Mouse (Mus musculus): ENCODE measurements around the gene Ephb2. TPM values are rescaled to one million over a fixed set of nuclear protein-coding genes. Genes with fewer than 3 reads are reported as not detected.
A peak's percentile ranks its signal among the peaks of the same experiment; 100 is the strongest.

Ephb2 gene
- total RNA-seq, 2 experiments from 2014 or later, result 0.49 to 0.89 TPM

DNA sequence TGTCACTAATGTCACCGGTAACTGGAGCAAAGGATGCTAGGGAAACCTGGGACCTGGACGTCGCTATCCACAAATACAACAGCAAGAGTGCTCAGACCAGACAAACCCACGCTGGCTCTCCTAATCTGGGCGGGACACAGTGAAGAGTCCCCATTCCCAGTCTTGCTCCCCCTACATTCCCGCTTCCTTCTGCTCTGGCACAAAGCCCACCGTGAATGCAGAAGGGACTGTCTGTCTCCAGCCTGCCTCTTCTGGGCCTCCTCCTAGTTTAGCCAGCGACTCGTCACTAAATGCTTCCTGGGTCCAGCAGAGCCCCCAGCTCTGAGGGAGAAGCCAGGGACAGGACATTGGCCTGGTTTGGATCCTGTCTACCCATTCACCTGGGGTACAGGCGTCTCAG, 29.5 kb downstream of the Ephb2 start:
- no peak for DNase-seq (ENCODE audit: low spot score)
- intact Hi-C loops (cut with DNase I), result no loop called here

DNA sequence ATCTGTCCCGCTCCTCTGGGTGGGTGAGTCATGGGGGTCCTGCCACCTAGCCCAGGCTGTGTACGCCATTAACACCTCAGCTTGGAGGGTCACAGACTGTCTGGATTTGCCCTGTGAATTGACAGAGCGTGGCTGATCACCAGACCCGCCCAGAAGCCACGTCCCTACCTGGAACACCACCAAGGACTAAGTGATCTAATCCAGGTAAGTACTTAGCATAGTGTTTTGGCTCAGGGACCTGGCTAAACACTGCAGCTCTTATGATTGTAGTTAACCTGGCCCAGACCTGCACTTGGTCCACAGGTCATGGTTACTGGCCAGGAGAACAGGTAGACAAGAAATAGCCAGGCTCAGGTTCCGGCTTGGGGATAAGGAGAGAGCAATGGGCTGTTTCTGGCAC, 31.4 kb downstream of the Ephb2 start:
- DNase-seq (ENCODE audit: low spot score), result no peak
- intact Hi-C loops (cut with DNase I), result no loop called here

DNA sequence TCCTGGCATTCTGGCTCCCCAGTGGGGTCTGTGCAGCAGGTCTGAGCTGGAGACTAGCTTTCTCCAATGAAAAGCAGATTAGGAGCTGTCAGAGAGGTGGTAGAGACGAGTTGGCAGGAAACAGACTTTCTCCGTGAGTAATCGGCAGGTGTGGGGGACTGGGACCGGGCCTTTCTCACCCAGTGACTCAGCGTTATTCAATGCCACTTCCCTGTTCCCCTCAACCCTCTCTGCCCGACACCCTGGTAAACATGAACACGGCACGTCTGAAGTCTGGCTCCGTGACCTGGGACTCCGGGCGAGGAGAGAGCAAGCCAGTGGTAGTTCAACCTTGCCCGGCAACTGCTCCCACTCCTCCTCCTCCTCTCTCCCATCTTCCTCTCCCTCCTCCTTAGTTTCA, 33.3 kb downstream of the Ephb2 start:
- DNase-seq (ENCODE audit: low spot score), result no peak
- intact Hi-C loops (cut with DNase I), result no loop called here

DNA sequence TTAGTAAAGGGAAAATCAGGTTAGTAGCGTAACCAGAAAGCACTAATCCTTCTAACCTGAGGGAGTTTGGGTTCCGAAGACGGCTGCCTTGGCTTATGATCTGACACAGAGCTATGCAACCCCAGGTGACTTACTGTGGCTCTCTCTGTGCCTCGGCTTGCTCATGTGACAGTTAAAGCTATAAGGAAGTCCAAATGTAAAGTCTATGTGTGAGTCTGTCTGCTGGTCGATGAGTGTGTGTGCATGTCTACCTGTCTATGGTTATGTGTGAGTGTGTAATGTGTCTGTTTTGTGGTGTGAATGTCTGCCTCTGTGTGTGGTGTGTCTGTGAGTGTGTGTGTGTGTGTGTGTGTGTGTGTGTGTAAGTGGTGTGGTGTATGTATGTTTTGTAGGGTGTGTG, 33.8 kb downstream of the Ephb2 start:
- intact Hi-C loops (cut with DNase I), result no loop called here
- DNase-seq (ENCODE audit: low spot score), result no peak

DNA sequence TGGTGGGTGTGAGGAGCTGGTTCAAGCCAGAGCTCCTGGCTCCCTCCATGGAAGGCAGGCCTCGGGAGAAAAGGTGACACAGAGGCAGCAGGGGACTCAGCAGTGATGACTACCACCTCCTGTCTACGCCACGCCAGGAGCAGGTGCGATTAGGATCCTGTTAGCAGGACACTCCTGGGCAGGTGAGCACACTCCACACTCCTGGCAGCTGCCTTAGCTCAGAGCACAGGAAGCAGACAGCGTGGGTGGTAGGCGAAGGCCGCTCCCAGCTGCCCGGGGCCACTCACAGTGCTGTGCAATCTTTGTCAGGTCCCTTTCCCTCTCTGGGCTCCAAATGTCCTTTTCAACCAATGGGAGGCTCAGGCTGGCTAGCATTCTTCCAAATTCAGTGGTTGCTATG, 34.3 kb downstream of the Ephb2 start:
- DNase-seq (ENCODE audit: low spot score), result no peak
- intact Hi-C loops (cut with DNase I), result no loop called here

- intact Hi-C loops (cut with DNase I), result no loop called here
- no peak for DNase-seq (ENCODE audit: low spot score)
These were observed 35.4 kb downstream of the Ephb2 start for GRCm38 (mm10) chr4:136800366-136800765.

DNA sequence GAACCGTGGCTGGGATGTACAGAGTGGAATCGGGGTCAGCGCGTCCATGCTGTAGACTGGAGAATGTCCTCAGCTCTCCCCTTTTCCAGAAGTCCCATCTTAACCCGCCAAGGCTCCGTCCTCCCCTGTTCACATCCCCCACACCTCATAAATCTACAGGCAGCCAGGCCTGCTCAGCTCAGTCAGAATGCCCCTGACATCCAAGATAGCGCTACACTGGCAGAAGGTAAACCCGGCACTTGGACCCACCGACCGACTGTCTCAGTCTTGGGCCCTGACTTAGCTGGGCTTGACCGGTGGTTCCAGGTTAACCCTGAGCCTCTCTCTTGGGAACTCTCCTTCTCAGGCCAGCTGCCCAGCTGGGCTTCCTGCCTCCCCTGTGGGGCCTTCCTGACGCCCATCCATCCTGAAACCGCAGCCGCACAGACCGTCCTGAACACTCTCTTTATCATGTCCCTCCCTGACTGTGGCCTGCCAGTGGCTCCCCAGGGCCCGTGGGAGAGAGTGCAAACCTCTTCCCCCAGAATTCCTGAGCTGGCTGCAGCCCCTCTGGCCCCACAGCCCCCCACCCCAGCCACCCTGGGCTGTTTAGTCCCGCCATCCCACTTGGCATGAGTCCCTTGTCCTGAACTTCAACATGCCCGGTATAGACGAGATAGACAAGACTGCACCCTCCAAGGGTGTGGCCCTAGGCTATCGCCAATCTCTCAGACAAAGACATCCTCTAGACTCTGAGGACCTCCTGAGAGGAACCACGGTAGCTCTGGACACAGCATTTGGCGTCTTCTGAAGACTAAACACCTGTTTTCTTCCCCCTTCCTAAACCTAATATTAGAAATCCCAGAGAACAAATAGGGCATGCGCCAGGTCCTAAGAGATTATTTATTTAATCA, 37.9 kb downstream of the Ephb2 start:
- DNase-seq (ENCODE audit: low spot score), result no peak
- intact Hi-C loops (cut with DNase I), result no loop called here

DNA sequence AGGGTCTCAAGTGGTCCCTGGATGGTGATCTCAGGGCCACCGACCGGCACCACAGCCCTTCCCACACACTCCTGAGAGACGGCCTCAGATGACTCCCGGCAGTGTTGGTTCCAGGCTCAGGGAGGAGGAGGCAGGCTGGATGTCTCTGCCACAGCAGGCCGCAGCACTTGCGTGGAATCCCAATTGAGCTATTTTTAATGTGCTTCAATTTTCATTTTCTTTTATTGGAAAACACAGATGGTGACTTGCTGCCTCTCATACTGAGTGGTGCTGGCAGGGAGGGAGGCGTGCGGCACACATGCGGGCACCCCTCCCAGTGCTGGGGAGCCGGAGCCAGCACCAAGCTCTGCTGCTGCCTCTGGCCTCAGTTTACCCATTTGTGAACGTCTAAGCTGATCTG, 42.5 kb downstream of the Ephb2 start:
- intact Hi-C loops (cut with DNase I), result no loop called here

DNA sequence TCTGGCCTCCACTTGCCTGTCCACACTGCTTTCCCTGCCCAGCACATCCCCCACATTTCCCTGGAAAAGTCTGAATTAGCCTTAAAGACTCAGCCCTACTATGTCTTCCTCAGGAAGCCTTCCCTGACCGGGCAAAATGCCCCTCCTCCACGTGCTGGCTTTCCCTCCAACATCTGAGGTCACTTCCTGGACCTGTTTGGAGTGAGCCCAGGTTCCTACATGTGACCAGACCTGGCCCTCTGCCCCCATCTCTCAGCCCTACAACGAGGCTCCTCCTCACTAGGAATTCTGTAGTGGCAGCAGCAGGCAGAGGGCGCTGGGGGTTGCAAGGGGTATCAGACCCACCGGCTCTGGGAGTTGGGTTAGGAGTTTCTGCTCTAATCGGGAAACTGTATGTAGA, 46.0 kb downstream of the Ephb2 start:
- peak; percentile 57 for DNase-seq (ENCODE audit: low spot score)
- intact Hi-C loops (cut with DNase I), result no loop called here

More for the DNA sequence above, 42.5 kb downstream of the Ephb2 start:
- no peak for DNase-seq (ENCODE audit: low spot score)

GRCm38 (mm10) chr4:136787357-136787756, 48.4 kb downstream of the Ephb2 start:
- DNase-seq (ENCODE audit: low spot score), result no peak
- intact Hi-C loops (cut with DNase I), result no loop called here

DNA sequence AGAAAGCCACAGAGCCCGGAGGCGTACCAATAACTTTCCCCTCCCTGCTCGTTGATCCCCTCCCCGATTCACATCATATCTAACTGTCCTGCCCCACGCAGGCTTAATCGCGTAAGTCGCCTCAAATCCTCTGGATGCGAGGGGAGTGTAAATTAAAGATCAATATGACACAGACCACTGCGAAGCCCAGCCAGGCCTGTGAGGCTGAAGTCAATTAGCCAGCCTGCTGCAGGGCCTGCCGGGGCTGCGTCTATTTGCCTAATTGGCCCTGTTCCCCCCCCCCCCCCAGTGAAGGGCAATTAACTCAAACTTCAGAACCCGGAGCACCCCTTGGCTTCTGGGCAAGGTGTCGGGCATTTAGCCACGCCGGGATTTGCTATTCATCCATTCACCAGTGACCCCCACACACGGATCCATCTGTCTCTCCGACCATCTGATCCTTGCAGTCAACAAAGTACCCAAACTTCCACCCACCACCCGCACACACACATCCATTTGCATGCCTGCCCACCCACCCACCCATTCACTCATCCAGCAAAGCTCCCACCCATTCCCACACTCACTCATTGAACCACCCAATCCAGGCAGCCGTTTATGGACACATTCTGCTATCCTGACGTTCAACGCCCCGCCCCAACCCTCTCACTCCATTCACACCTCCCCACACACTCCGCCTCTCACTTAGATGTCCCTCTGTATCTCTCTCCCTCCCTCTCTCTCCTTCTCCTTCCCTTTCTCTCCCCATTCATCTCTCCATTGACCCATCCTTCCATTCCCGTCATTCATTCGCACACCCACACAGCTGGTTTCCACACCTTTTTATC, 49.1 kb downstream of the Ephb2 start:
- no peak for DNase-seq (ENCODE audit: low spot score)
- intact Hi-C loops (cut with DNase I), result no loop called here

- intact Hi-C loops (cut with DNase I), result no loop called here
- peak; percentile 40 for DNase-seq (ENCODE audit: low spot score)
These were observed 52.1 kb downstream of the Ephb2 start for GRCm38 (mm10) chr4:136783552-136784150.

DNA sequence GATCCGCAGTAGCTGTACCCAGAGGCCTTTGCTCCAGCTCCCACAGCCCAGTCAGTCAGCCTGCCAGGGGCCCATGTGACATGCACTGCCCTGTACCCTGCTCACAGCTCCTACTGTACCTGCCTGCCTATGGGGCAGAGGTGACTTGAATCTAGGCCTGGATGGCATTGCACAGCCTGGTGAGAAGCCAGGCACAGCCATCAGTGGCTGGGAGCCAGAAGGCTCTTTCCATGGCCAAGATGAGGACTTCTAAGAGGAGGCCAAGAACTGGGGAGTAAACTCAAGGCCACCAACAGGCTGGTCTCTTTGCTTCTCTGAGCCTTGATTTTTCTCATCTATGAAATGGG, 53.2 kb downstream of the Ephb2 start:
- DNase-seq (ENCODE audit: low spot score), result no peak
- intact Hi-C loops (cut with DNase I), result no loop called here

DNA sequence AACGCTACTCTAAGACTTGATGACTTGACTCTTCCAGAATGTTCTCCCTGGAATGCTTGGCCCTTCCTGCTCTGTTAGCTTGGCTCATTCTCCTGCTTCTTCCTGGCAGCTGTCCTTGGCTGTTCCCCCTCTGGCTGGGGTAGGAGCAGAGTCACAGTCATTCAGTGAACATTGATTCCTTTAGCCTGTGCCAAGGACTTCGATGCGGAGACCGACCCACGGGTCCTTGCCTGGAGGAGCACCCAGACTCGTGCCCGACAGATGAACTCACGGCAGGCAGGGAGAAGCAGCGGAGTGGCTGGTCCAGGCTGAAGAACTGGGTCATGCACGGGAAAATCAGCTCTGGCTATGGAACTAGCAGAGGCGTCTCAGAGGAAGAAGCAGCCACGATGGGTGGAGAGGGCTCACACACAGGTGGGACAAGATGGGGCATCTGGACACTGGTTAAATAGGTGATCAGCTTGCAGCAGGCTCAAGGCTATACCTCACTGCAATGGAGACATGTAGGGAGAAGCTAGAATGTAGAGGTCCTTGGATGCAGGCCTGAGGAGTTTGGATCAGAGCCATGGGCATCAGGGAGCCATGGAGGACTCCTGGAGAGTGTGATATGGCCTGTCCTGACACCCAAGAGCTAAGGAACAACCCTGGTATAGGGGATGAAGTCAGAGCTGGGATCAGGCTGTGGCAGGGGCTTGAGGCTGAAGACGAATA, 53.8 kb downstream of the Ephb2 start:
- intact Hi-C loops (cut with DNase I), result no loop called here

GRCm38 (mm10) chr4:136780201-136780895, 55.4 kb downstream of the Ephb2 start:
- DNase-seq (ENCODE audit: low spot score), result no peak
- intact Hi-C loops (cut with DNase I), result no loop called here

More for the DNA sequence above, 53.8 kb downstream of the Ephb2 start:
- DNase-seq (ENCODE audit: low spot score), result peak; percentile 70

DNA sequence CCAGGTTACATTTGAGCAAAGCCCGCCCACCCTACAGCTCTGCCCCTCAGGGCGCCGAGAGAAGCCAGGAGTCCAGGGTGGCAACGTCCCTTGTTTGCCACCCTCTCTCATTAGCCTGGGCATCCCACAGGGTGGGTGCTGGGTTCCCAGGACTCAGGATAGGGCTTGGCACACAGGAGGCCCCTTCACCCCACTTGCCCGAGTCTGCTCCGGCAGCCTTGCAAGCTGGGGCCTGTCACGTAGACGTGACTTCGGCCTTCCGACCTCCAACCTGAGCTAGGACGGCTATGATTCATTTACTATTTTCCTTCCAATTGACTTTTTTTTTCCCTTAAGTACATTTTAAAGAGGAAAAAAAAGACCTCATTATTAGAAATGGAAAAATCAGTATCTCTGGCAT, 56.6 kb downstream of the Ephb2 start:
- DNase-seq (ENCODE audit: low spot score), result no peak
- intact Hi-C loops (cut with DNase I), result no loop called here

DNA sequence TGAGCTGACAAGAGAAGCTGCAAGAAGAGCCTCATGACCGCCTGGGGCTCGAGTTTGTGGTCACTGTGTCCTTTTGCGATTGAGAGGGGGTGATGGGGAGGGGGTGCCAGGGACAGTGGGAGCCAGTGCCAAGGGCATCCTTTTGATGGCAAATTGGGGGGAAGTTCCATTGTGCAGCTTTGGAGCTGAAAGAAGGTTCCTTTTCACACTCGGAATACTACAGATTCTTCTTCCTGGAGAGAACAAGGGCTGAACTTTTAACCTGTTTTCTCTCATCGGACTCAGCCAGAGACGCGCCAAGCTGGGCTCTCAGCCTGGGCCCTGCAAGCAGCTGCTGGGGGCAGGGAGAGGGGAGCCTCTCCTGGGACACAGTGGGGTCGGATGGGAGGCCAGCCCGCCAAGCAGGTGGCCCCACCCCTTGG, 59.3 kb downstream of the Ephb2 start:
- DNase-seq (ENCODE audit: low spot score), result no peak
- intact Hi-C loops (cut with DNase I), result no loop called here

GRCm38 (mm10) chr4:136775903-136776302, 59.9 kb downstream of the Ephb2 start:
- DNase-seq (ENCODE audit: low spot score), result no peak
- intact Hi-C loops (cut with DNase I), result no loop called here

DNA sequence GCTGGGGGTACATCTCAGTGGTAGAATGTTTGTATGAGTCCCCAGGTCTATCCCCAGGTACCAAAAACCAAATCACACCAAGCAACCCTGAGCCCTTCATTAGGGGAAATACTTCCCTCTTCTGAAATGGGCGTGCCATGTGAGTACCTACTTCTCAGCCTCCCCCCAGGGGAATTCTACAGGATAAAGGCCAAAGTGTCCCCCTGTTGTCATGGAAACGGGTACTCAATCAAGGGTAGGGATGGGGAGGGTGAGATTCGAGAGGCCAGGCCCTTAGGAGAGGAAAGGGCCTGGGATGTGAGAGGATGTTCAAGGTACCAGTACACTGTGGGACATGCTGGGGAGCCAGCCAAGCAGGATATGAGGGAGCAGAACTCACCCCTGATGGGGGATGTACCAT, 61.6 kb downstream of the Ephb2 start:
- intact Hi-C loops (cut with DNase I), result no loop called here
- DNase-seq (ENCODE audit: low spot score), result no peak

Measured in heart, postnatal 25 days (tissue).